Mouse (Mus musculus) liver (tissue): ENCODE data around the gene A830018L16Rik.
"Not testable (repeated sequence)": the region's sequence is repeated elsewhere in the genome, so short reads cannot be mapped to it uniquely, and the experiment has no call there.

Experiments
- DNase-seq: peaks from one replicate; pipeline ENCODE4 v3.0.0-alpha.2; 2020; ENCODE audit warnings: mixed read lengths

A830018L16Rik gene

GRCm38 (mm10) chr1:12008789-12009550 is 595.1 kb downstream of the A830018L16Rik start:
- no peak for DNase-seq

GRCm38 (mm10) chr1:12009551-12009846 is 595.6 kb downstream of the A830018L16Rik start:
- no peak for DNase-seq

GRCm38 (mm10) chr1:12010607-12011006 is 596.7 kb downstream of the A830018L16Rik start:
- DNase-seq: no peak

- not testable (repeated sequence) for DNase-seq
Measured at GRCm38 (mm10) chr1:12020646-12021045, 606.7 kb downstream of the A830018L16Rik start.
